Mouse (Mus musculus) retina, adult 2 months (tissue): ENCODE measurements around the gene Pnrc1.
A peak's percentile ranks its signal among the peaks of the same experiment; 100 is the strongest.

ENCODE experiments used
- DNase-seq: peaks from one replicate; pipeline ENCODE4 v3.0.0-alpha.2; 2012; ENCODE audit warnings: low read depth, low spot score

Gene Pnrc1

DNA sequence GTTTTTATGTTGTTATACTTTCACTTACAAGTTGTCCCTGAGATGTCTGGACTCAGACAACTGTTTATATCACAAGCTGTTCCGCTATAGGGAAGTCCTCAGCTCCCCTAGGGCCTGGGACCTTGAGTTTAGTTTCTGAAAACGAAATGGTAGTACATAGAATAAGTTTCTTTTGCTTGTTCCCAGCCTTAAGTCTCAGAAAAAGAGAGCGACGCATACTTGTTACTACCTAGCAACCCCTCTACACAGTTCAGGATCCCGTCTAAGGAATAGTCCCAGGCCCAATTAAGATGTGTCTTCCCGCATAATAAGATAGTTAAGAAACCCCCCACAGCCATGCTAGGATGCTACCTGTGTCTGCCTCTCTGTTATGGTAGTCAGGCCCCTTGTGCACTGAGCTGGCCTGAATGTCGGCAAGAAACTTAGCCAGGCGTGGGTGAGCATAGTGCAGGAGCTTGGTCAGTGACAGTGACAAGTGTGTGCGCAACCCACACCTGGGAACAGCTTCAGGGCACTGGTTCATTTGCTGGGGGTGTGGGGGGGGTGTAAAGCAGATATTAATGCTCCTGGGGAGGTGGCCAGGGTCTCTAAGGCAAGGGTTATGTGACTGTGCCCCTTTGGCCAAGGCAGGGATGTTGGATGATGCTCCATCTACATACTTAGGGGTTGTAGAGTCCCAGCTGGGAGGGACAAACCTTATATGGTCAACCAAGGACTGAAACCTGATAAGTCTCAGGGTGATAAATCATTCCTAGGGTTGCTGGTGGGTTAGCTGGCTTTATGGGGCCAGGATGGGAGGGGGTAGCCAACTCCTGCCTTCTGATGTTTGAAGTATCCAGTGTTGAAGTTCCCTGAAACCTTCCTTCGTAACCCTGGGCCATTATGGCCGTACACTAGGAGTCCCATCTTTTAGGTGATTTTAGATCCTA lies 19.3 kb downstream of the Pnrc1 start:
- DNase-seq = no peak

DNA sequence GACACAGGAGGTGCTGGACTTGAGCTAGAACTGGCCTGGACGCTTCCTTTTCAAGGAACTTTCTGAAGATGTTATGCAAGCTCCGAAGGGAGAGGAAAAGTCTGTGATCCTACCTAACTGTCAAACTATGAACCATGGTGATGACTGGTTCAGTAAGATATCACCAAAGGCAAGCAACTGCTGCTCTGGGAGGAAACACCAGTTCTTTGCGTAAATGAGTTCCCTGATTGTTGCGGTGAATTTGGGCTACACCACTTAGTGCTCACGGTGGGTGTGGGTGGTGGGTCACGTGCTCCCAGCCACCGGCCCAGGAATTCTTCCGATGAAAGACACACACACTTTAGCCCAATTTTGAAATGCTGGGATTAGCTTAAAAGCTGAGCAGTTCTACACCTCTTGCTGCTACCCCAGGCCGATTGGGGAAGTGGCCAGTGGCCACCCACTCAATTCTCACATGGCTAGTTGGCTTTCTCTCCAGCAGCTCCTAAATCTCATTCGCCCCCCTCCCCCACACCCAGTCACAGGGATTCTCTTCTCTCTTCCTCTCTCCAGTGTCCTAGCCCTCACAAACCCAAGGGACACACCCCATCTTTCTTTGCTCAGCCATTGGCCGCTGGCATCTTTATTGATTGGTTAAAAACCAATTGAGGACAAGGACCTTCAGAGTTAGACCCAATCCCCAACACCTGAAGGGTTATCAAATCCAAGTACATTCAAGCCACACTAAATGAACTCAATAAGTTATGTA lies 24.8 kb downstream of the Pnrc1 start:
- no peak for DNase-seq

DNA sequence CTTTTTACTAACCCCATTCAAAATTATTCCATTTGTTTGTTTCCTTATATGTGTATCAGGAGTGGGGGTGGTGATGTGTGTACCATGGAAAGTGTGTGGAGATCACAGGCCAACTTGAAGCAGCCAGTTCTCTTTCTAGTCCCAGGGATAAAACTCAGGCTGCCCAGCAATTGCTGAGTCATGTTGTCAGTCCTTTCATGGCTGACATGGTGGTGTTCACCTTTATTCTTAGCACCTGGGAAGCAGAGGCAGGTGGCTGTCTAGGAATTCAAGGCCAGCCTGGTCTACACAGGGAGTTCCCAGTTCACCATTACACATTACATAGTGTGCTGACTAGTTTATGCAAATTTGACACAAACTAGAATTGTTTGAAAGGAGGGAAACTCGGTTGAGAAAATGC lies 27.1 kb downstream of the Pnrc1 start:
- DNase-seq = no peak

DNA sequence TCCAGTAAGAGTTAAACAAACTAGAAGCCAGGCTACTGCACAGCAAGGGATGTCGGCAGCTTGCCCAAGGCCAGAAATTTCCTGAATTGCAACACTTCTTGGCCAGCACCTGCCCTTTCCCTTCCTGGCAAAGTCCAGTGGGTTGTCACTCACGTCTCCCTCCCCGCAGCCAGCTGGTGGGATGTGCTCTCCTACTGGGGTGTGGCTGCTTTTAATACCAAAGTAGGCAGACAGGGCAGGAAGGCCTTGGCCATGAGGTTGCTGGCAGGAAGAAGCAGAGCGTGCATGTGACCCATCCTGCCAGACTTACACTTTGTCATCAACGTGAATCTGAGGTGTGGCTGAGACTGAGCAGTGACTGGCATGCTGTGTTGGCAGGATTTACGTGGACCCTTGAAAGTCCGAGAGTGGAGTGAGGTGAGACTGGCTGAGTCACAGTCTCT lies 28.6 kb downstream of the Pnrc1 start:
- no peak for DNase-seq

DNA sequence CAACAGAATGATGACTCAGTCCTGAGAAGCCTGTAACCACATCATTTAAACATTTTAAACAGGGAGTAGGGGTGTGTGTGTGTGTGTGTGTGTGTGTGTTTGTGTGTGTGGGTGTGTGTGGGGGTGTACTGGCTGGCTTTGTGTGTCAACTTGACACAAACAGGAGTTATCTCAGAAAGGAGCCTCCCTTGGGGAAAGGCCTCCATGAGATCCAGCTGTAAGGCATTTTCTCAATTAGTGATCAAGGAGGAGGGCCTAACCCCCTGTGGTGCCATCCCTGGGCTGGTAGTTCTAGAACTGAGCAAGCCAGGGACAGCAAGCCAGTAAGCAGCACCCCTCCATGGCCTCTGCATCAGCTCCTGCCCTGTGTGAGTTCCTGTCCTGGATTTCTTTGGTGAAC lies 29.7 kb downstream of the Pnrc1 start:
- DNase-seq = no peak

DNA sequence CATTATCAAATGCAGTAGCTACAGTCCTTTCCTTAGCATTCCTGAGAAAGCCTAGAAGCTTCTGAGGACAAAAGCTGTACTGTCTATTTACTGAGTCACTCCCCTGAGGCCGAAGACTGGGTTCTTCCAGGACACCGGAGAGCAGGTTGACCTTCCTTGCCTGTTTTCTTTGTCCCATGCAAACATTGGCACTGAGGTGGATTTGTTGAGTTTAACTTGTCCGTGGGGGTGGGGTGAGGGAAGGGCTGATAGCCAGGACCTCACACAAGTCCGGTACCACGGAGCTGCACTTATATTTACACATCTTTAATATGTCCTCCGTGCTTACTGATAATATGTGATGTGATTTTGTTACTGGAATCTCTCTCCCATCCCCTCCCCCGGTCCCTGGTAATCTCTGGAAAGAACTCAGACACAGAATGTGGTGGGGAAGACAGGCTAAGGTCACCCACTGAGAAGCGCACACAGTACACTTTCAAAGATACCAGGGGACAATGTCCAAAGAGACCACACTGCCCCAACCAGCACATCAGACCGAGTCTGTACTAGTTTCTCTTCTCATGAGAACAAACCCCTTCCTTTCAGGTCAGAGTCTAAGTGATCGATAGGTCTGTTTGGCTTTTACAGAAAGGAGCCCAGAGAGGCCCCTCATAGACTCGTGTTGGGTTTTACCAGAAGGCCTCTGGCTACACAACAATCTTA lies 32.5 kb downstream of the Pnrc1 start:
- no peak for DNase-seq

DNA sequence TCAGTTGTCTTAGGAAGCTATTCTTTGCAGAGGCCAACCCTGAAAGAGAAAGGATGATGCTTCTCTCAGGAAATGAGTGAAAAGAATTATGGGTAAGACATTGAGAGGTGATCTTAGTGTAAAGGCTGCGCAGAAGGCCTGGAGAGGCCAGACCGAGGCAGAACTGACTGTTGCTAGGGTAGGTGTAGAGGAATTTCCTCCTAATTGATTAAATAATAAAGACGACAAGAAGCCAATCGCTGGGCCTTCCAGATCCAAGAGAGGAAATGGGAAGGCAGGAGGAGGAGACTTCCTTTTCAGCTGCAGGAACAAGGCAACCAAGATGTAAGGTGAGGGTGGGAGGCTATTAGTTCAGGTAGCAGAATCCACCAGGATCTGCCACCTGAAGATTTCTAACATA lies 35.3 kb downstream of the Pnrc1 start:
- DNase-seq = no peak

DNA sequence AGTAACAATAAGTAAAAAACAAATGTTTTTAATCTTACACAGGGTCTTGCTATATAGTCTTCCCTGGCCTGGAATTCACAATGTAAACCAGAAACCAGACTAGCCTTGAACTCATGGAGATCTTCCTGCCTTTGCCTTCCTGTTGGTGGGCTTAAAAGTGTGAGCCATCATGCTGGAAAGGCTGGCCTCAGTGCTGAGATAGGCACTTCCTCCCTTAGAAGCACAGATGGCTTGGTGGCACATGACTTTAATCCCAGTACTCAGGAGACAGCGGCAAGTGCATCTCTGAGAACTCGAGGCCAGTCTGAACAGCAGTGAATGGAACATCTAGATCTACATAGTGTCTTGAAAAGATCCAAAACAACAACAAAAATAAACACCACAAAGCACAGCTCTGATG lies 39.1 kb downstream of the Pnrc1 start:
- DNase-seq = no peak

DNA sequence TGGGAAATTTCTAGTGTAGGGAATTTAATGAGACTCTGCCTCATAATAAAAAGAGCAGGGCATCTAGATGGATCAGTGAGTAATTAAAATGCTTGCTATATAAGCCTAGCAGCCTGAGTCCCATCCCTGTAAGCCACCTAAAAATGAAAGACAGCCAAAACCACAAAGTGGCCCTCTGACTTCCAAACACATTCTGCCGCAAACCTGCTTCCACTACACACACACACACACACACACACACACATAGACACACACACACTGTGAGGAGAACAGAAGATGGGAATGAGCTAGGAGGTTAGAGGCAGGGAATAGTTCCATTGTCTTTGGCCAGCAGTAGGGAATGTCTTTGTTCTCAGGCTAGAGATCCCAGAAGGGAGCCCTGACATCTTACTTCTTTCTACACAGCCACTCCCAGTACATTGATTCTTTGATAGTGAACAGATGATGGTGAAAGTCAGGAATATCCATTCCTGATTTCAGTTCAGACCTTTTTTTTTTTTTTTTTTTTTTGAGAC lies 40.2 kb downstream of the Pnrc1 start:
- DNase-seq = no peak

DNA sequence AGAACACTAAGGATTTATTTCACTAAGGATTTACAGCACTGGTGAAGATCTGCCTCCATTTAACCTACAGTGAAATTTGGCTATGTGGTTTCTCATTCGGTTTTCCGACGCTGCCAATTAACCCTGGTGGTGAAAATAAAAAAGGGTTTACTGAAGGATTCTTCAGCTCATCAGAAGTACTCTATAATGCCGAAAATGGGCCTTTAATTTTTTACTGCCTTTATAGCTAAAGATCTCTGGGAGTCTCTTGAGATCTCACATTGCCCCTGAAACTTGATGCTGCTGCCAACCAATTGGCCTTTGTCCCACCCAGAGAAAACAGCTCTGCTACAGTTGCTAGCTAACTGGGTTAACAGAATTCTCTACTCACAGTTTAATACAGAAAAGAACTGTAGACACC lies 41.0 kb downstream of the Pnrc1 start:
- no peak for DNase-seq

DNA sequence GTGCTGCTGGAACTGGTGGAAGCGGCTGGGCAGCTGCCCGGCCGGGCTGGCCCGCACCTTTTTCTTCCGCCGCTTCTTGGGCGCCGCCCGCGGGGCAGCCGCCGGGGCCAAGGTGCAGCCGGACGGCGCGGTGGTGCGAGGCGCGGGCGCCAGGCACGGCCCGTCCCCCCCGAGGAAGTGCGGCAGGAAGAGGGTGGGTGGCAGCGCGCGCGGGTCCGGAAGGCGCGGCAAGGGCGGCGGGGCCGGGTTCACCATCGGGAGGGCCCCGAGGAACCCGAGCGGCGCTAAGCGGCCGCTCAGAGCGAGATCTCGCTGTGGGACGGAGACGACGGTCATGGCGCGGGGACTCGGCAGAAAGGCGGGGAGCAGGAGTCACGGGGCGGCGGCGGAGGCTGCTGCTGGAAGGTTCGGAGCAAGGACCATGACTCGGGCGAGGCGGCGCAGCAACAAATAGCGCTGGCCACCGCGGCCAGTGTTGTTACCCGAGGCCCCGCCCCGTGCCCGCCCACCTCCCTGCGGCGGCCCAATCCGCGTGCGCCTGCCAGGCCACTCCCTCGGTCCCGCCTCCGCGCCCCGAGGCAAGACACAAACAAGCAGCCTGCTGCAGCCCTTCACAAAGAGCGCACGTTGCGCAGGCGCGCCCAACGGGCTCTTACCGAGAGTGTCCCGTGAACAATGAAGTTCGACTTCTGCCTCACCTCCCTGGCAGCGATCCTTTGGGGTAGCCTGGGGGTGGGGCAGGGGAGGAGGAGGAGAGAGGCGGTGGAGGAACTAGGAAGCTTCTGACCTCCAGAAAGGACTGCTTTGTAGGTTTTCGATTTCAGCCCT lies 41.7 kb downstream of the Pnrc1 start:
- peak; percentile 90 for DNase-seq

DNA sequence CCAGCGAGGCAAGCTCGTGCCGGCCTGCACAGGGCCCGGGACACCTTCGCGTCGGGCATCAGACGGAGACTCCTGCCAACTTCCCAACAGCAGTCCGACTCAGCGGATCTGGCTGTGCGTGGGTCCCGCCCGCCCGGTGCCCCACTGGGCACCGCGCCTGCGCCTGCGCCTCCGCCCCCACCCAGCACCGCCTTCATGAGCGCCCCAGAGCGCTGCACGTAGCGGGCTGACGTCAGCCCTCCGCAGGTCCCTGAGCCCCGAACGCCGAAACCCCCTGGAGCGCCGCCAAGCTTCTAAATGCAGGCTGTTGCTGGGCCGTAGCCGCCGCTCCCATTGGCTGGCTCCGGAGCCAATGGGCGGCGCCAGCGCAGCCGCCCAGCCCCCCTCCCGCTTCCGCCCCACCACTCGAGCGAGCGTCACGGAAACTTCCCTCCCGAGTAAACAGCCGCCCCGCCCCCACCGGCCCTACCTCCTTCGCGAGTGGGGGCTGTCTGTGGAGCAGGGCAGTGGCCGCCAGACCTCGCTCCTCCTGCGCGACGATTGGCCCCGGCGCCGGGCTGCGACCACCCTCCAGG lies 42.4 kb downstream of the Pnrc1 start:
- peak; percentile 99 for DNase-seq

DNA sequence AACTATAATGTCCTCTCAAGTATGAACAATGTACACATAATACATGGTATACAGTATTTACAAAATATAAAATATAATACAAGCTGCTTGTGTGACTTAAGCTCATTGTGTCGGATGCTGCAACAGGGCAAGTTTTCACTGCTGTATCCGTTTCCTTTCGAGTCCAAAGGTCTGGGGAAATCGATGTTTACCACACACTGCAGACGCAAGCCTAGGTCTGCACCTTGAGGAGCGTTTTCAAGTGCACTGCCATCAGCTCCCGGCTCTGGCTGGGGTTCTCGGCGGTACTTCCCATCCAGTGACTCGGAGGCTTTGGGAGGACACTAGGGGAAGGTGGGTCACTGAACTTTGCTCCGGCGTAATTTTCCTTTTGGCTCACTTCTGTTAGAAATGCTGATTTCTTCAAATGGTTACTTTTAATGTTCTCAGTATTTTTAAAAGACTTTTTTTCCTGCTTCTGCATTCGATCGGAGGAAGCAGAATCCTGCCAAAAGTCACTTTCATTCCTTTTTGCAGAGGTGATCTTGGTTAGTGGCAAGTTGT lies 44.0 kb downstream of the Pnrc1 start:
- no peak for DNase-seq

DNA sequence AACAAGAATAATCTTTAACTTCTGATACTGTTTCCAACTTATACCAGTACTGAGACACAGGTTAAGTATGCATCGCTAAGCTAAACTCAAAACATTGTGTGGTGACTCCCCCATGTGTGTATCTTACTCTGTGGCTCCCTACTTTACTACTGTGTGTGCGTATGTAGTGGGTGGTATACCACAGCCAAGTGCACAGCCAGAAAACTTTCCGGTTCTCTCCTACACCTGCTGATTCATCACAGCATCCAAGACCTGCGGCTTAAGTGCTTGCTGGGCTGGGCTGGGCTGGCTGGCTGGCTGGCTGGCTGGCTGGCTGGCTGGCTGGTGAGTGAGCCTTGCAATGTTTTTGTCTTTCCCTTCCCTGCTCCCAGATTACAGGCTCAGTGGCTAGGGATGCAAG lies 46.0 kb downstream of the Pnrc1 start:
- DNase-seq = no peak

DNA sequence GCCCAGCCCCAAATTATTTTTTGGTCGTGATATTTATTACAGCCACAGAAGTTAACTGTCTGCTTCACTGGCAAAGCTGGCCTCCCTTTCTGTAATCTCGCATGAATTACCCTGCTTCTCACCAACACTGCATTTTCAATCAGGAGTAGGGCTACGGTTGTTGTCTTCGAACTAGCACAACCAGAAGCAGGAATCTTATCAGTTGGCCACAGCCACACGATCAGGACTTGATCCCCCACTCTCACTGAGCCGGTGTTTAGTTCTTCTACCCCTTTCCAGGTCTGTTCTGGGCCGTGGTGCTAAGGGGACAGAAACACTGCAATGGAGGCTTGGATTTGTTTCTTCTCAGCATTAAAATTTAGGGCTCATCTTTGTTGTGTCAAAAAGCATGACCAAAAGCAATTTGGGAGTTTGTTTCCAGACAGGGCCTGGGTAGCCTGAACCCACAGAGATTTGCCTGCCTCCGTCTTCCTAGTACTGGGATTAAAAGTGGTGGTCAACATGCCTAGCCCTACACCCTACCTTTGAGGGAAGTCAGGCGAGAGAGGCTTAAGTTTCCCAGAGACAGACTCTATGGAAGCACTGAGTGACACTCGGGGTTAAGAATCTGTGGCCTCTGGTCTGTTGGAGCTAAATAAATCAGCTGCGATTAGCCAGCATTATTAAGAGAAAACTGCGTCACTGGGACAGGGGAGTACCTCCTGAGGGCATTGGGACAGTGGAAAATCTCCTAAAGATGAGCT lies 46.8 kb downstream of the Pnrc1 start:
- no peak for DNase-seq

DNA sequence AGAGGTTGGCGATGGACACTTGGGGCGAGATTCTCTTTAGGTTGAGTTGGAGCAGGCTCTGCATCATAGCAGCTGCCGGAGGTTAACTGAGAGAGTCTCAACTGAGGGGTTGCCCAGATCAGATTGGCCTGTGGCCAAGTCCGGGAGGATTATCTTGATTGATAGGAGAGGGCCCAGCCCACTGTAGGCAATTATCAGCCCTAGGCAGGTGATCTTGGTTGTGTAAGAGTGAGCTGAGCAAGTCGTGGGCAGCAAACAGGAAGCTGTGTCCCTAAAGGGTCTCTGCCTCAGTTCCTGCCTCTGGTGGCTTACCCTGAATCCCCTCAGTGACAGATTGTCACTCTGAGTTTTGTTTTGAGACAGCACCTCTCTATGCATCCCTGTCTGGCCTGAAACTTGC lies 47.4 kb downstream of the Pnrc1 start:
- DNase-seq = peak; percentile 55

DNA sequence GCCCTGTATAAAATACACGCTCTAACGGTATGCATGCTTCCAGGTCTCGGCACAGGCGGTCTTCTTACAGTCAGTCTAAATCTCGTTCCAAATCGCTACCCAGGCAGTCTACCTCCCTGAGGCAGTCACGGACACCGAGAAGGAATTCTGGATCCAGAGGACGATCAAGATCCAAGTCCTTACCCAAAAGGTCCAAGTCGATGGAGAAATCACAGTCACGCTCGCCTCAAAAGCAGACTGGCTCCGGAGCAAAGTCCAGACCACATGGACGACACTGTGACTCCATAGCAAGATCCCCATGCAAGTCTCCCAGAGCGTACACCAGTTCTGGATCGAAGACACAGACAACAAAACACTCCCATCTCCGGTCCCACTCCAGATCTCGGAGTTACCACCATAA lies 59.1 kb downstream of the Pnrc1 start:
- no peak for DNase-seq

DNA sequence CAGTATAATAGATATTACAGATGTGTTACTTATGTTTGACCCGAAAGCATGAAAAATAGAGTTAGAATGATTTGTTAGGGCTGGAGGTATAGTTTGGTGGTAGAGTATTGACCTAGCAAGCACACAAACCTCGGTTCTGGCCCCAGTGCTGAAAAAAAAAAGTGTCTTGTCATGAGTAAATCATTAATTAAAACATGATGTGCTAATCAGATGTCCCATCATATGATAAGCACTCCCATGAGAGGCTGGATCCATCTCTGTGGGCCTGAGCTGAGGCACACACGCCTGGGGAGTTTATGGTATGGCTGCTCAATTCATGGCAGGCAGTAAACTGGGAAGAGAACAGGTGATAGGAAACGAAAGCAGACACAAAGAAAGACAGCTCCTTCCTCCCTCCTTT lies 60.3 kb downstream of the Pnrc1 start:
- no peak for DNase-seq

DNA sequence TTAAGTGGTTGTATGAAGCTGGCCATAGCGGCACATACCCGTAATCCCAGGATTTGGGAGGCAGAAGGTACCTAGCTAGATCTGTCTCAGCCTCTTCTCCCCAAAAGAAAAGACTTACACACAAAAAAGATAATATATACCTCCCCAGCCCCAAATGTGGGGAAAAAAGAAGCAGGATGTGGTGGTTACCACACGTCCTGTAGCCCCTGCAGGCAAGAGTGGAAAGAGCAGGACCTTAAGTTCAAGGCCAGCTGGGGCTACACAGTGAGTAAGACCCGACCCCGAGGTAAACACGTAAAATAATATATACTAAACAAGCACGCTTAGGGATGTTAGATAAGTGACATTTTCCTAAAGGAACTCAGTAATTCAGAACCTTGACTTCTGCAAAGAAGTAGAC lies 62.8 kb downstream of the Pnrc1 start:
- no peak for DNase-seq
